Mouse (Mus musculus) megakaryocyte-erythroid progenitor cell, adult 5-6 weeks (primary cell): Measurements from ENCODE around the gene Foxo1. TPM values are rescaled to one million over a fixed set of nuclear protein-coding genes. Genes with fewer than 3 reads are reported as not detected.

Experiments used
- ATAC-seq: replicated peaks from 2 replicates; pipeline ENCODE4 v1.8.0; 2016; ENCODE audit warnings: mild to moderate bottlenecking, inconsistent platforms; ENCODE audit not compliant: severe bottlenecking, poor library complexity, low FRiP score, low TSS enrichment
- total RNA-seq, 2 experiments: library from RNA; stranded (forward) in 1 of 2; stranded (reverse) in 1 of 2; fragments of 200-1000, 215-1000 nt in 1 of 2; fragments of >200 nt in 1 of 2; fragmentation: Nextera tagmentation in 1 of 2; gene quantifications; 2 replicates each; pipeline ENCODE4 v1.2.3; 2014 to 2017

The Foxo1 gene
- total RNA-seq, 2 experiments from 2014 or later = 2.3 to 7.4 TPM

DNA sequence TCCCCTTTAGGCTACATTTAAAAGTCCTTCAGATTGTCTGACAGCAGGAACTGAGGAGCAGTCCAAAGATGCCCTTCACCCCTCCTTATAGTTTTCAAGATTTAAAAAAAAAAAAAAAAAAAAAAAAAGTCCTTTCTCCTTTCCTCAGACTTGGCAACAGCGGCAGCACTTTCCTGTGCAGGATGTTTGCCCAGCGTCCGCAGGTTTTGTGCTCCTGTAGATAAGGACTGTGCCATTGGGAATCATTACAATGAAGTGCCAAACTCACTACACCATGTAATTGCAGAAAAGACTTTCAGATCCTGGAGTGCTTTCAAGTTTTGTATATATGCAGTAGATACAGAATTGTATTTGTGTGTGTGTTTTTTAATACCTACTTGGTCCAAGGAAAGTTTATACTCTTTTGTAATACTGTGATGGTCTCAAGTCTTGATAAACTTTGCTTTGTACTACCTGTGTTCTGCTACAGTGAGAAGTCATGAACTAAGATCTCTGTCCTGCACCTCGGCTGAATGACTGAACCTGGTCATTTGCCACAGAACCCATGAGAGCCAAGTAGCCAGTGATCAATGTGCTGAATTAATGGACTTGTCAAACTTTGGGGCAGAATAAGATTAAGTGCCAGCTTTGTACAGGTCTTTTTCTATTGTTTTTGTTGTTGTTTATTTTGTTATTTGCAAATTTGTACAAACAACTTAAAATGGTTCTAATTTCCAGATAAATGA is 79.0 kb downstream of the Foxo1 start:
- ATAC-seq = no peak

DNA sequence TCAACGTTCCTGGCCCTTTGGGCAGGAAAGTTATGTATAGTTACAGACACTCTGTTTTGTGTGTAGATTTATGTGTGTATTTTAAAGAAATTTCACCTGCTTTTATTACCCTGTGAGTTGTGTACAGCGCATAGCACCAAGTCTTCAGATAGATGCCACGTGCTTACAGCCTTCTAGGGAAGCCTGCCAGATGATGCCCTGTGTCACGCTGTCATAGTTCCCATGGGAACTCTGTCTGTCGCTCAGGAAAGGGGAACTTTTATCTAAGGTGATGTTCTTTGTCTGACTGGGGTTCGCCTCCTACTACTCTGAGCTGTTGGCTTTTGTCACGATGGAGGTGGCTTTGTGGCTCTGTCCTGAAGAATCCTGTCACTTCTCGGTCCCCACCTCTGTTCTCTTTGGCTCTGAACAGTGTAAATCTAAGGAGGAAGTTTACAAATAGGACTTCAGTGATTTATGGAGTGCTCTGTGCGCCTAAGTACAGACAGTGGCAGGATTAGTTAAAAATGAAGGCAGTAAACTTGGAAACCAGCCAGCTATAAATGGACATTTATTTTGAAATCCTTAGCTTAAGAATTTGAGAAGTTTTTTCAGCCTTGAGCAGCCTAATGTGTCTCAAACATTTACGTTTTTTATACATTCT is 80.0 kb downstream of the Foxo1 start:
- no peak for ATAC-seq

DNA sequence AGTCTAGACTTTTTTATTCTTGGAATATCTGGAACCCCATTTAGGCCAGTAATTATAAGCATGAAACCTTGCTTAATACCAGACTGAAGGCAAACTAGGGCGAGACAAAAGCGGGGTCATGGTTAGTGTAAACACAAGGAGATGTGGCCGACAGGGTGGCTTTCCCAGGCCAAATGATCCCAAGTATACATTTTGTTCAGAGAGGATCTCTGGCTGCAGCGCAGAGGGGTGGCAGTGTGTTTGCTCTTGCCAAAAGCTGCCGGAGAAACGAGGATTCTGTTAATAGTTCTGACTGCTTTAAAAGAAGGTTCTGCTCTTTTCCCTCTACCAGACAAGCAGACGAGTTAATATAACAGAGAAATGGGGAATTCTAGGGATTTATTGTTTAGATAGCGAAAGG is 82.5 kb downstream of the Foxo1 start:
- no peak for ATAC-seq

DNA sequence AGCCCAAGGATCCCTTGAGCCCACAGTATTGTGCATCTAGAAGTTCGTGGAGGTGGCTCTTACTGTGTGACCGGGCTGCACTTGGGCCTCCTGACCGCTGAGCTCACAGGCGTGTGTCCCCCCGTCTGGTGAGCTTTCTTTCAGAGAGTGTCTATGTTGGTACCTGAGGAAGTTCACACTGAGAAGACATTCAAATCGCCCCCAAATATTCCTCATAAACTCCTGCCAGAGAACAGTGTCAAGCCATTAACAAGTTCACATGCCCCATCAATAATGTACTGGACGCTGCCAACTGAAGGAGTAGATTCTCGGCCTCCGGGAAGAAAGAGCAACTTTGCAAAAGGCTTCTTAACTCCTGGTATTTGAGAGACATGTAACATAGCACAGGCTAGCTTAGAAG is 83.8 kb downstream of the Foxo1 start:
- ATAC-seq = no peak

DNA sequence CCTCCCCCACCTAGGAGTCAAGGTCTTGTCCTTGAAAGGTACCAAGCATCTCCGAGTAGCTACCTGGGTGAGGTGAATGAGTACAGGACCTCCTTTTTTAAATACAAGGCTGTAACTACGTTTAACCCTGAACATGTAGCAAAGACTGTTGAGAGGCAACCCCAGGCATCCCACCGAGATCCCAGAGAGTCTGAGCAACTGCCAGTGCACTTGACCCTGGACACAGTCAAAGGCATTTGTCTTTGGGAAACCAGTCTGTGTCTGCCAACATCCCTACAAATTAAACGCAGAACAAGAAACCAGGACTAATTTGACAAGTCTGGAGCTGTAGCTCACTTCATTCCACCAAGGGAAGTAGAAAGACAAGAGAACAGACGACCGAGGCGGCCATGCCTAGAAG is 86.1 kb downstream of the Foxo1 start:
- no peak for ATAC-seq

DNA sequence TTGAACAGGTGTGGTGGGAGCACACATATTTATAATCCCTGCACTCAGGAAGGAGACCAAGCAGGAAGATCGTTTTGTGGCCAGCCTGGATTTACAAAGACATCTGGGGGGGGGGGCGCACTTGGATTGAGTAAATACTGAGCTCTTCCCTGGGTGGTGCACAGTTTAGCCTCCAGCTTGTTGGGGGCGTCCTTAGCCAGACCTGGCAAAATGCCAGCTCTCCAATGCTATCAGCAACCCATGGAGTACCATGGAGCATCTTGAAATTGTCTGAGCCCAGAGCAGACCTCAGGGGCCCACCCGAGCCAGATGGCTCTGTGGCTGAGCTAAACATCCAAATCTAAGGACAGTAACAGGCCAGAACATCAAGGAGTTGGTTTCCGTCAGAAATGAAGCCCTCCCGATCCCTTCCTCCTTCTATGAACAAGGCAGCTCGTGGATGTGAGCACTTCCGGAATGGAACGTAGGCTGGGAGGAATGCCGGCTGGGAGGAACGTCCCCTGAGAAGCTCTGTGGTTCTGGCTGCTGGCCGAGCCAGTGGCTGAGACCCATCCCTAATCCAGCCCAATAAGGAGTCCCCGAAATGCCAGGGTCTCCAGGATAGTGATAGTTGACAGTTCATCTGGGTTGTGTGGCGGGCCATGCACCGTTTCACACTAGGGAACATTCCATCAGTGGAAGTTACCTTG is 89.3 kb downstream of the Foxo1 start:
- ATAC-seq = no peak

DNA sequence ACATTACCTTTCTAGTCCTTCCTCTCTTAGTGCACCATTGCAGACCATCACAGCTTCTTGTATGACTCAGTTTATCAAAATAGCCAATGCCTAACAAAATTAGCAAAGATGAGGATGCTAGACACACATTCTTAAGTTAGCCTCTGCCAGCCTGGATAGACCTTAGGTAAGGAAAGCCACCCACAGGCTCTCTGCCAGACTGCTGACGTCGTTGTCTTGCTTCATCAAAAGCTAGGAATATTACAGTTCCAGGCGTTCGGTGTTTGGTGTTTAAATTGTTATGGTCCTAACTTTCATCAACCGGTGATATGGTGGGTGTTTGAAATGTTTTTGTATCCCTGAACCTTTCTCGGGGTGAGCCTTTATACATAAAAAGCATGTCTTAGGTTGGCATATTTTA is 96.4 kb downstream of the Foxo1 start:
- ATAC-seq = no peak

DNA sequence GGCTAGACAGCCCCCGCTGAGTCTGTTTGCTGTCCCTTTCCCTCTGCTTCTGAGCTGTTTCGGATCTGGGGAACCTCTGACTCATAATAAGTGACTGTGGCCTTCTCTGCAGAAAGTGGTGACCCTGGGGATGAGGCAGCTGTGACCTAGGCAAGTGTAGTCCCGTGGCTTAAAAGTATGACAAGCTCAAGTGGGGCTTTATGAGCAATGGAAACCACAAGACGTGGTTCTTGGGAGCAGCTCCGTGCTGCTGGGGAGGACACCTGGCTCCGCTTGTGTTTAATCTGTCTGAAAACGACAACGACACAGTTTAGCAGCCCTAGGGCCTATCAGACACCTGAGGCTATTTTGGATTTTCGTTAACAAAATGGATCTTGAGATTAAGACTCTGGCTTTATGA is 101.1 kb downstream of the Foxo1 start:
- no peak for ATAC-seq

DNA sequence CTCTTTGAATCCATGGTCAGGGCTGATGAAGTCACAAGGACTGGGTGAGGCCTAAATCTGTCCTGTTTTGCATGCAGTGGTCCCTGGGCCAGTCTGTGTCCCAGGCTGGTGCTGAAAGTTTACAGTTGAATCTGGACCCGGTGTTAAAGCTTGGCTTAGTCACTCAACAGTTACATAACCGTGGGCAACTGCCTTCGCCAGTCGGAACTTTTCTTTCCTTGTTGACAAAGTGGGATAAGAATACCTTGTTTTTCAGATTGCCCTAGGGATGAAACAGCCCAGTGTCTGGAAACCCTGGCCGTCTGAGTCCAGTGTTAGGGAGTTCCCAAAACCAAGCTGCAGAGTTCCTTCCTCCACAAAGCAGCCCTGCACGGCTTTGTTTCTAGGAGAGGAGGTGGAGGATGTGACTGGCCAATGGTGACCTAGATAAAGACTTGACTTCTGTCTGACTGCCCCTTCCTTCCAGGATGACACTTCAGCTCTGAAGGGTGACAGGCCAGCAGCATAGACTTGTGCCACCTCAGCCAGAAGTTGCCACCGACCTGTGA is 101.8 kb downstream of the Foxo1 start:
- ATAC-seq = no peak

DNA sequence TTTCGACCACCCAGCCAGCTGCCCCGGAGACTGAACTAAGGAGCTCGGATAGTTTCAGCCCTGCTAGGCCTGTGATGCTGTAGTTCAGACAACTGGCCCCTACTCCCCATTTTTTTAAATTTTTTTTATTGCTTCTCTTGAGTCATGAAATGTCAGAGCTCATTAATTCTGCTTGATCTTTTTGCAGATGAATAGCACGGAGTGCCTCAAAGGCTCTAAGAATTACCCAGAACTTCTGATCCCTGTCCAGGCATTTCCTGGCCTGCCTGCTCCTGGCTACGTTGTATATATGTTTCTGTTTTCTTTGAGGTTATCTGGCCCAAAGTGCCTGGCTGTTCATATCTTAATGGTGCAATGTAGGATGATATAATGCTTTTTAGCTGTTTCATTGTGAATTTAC is 108.8 kb downstream of the Foxo1 start:
- no peak for ATAC-seq

DNA sequence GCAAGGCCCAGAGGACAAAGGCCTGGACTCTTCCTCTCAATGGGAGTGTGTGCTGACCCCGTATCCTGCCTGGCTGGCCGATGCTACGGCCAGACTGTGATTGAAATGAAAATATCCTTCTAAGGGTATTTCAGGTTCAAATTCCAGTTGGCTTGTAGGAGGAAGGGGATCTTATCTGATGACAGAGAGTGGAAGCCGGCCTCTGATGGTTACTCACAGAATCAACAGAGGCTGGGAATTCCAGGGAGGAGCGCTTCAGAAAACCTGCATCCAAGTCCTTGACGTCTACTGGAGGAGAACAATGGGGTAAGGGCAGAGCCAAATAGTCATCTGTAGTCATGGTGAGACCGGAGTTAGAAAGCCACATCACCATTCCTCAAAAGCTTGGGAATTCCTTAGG is 115.2 kb downstream of the Foxo1 start:
- ATAC-seq = no peak

DNA sequence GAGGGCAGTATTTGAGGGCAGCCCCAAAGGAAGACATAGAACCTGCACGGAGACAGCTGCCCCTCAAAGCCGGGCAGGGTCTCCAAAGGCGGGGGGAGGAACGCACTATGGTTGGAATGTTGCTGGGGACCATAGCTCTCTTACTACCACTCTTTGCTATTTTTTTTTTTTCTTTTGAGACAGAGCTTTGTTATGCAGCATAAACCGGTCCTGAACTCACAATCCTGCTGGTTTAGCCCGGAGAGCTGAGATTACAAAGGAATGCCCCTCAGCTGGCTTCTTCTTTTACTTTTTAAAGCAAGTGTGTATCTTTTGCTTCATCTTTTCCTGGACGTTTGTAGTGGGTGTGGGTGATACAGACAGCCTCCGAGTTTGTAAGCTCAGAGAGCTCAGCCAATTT is 118.2 kb downstream of the Foxo1 start:
- no peak for ATAC-seq

DNA sequence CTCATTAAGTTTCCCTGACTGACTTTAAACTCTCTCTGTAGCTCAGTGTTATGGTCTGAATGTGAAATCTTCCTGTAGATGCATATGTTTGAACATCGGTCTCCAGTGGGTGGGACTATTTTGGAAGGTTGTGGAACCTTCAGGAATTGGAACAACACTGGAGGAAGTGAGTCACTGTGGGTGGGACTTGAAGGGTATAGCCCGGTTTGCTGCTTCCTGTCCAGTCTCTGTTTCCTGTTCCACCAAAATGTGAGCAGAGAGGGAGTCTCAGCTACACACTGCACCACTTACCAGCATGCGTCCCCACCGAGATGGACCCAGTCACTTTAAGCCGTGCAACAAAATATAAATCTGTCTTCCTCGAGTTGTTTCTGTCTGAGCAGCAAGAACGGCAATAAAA is 122.2 kb downstream of the Foxo1 start:
- ATAC-seq = no peak

DNA sequence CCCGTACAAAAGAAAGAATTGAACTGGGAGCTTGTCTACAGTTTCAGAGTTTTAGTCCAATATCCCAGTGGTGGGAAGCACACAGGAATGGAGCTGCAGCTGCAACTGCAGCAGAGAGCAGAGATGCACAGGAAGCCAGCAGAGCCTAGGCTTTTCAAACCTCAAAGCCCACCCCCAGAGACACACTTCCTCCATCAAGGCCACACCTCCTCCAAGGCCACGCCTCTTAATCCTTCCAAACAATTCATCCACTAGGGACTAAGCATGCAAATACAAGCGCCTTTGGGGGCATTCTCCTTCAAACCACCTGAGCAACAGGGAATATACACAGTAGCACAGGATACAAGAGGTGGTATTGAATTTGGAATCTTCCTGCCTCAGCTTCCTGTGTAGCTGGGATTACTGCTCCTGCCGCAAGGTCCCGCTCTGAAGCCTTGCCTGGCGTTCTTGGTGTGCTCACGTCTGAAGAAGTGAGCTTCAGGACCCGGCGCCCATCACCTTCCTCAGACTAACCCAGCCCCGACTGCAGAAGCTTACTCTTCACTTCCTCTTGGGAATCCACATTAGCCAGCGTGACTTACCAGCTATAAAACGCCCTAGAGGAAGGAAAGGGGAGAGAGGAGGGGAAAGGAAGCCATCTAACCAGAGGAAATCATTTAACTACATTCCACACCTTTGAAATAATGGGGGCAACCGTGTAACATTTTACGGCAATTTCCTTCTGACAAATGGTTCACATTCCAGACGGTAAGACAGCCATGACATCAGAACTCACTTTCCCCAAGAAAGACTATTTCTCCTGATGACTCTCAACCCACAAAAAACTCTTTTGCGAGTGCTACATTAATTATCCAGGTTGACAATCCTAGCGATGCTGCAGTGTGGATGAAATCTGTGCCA is 122.9 kb downstream of the Foxo1 start:
- no peak for ATAC-seq

DNA sequence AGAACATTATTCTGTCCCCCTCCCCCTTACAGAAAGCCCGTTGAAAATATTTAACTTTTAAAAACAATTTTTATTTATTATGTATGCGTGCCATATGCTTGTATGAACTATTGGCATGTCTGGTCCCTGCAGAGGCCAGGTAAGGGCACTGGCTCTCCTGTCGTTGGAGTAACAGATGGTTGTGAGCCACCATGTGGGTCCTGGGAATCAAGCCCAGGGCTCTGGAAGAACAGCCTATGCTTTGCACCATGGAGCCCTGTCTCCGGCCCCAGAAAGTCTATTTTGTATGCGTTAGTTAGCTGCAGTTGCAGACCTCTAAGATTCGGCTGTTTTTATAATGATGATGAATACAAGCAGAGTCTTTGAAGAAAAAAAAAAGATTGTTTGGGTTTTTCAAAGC is 123.8 kb downstream of the Foxo1 start:
- ATAC-seq = no peak

DNA sequence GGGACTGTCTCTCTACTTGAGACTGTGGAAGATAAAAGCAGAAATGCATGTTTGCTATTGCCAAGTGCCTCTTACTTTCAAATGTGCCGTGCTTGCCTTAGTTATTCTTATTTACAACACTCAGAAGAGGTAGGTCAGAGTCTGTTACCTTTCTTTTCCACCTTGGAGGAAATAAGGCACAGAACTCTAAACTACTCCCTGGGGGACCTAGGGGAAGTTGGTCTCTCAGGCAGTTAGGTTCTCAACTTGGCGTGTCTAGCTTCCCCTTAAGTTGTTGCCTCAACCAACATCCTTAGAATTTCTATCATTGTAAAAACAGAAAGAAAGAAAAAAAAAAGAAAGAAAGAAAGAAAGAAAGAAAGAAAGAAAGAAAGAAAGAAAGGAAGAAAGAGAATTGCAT is 124.4 kb downstream of the Foxo1 start:
- ATAC-seq = no peak

DNA sequence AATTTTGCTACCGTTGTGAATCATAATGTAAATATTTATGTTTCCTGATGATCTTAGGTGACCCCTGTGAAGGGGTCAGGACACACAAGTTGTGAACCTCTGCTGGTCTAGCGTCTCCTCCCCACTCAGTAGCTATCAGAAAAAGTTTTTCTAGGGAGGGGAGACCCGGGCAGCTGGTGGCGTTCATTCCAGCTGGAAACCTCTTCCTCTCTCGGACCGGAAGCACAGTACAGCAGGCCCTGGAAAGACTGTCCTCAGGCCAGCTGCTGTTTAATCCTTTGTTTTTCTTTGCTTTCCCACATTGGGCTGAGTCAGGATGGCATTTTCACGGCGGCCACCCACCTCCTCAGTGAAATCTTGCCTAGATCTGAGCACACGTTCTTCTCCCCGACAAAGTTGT is 125.0 kb downstream of the Foxo1 start:
- no peak for ATAC-seq

DNA sequence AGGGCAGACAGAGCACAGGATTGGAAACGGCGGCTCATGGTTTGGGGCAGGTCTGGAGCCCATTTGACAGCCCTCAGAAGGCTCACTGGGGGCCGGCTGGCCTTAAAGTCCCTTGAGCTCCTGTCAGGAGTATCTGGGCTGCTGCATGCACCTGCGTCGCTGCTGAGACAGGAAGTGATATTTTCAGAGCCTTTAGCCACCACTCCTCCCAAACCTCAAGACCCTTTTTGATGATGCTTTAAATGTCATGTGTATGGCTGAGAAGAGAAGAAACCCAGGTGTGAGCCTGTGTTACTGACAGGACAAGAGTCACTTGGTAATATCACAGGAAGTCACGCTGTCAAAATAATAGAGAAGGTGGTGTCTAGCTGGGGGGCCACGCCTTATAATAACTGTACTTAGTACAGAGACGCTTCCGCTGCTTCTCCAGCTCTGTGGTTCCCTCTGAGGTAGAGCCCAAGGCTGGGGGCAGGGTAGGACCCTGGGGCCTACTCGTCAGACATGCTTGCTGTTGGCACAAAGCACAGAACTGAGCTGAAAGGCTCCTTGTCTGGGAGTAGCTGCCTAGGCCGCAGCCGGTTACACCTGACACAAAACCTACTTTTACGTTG is 128.1 kb downstream of the Foxo1 start:
- no peak for ATAC-seq

DNA sequence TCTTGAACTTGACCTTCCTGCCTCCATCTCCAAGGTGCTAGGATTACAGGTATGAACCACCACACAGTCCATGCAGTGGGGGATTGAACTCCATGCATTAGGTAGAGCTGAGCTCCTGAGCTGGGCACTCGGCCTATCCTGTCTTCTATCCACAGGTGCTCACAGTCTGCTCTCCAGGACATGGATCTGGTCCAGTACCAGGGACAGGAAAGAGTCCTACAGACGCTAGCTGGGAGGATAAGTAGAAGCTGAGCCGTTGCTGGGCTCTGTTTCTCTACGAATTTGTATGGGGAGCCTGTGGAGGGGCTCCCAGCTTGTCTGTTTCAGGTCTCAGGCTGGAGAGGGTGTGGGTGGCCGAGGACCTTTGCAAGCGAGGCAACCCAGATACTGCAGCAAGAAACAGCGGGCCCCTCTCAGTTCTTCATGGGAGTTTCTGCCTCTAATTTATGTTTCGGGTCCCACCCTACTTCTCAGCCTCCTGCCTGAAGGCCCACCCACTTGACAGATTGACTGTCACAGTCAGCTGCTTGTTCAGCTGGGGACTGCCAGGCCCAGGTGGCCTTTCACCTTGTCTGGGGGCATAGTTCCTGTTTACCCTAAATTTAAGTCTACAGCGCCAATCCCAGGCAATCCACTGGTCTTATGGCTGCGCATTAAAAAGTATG is 128.9 kb downstream of the Foxo1 start:
- ATAC-seq = no peak
